Mouse (Mus musculus): Measurements from ENCODE around the gene Fcgrt.

Gene Fcgrt

DNA sequence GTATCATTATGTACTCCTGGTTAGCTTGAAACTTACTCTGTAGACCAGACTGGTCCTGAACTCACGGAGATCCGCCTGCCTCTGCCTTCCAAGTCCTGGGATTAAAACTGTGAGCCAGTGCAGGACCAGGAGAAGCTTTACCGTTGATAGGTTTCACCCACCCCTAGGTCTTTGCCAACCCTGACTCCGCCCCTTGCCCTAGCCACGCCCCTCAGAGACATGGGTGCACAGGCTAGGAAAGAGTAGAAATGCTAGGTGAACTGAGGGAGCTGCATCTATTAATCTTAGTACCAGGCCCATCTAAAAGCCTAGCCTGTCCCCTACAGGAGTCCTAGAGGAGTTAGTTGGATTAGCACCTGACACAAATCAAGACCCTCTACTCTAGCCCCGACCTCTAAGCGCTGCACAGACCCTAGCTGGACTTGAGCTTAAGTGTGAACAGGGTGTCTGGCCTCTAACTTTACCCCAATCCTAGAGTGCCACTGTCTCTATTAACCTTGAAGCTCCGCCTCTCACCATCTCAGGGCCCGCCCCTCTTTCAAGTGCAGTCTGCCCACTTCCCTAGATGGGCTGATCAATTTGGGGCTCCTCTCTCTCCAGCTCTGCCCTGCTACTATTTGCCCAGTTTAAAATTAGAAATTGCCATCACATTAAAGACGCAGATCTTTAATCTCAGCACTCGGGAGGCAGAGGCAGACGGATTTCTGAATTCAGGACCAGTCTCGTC is 13.2 kb downstream of the Fcgrt start:
- no peak for DNase-seq (ENCODE audit: extremely low read depth, insufficient read length, low spot score)

DNA sequence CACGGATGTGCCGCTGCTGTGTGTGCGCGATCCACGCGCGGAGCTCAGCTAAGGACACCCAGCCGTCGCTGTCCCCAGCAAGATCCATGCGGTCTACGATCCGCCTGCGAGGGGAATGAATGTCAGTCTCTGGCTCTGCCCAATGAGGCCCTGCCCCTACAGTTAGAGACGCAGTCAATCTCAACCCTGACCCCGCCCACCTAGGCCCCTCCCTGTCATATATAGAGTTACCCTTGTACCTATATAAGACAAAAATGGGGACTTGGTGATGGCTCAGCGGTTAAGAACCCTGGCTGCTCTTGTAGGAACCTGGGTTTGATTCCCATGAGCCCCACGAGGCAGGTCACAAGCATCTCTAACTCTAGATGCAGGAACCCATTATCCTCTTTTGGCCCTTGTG is 15.1 kb downstream of the Fcgrt start:
- DNase-seq (ENCODE audit: extremely low read depth, insufficient read length, low spot score) = no peak

DNA sequence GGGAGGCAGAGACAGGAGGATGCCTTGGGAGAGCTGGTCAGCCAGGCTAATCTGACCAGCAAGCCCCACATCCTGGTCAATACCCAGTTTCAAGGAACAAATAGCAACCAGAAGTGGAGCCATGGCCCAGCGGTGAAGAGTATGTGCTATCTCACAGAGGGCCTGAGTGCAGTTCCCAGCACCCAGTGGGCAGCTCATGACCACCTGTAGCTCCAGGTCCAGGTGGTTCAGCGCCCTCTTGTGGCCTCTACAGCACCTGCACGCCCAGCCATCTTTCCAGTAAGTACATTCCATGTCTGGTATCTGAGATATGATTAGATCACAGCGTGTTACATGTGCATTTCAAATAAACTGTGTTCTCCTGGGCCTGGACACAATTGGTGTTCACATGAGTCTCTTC is 17.6 kb downstream of the Fcgrt start:
- DNase-seq (ENCODE audit: extremely low read depth, insufficient read length, low spot score) = no peak

DNA sequence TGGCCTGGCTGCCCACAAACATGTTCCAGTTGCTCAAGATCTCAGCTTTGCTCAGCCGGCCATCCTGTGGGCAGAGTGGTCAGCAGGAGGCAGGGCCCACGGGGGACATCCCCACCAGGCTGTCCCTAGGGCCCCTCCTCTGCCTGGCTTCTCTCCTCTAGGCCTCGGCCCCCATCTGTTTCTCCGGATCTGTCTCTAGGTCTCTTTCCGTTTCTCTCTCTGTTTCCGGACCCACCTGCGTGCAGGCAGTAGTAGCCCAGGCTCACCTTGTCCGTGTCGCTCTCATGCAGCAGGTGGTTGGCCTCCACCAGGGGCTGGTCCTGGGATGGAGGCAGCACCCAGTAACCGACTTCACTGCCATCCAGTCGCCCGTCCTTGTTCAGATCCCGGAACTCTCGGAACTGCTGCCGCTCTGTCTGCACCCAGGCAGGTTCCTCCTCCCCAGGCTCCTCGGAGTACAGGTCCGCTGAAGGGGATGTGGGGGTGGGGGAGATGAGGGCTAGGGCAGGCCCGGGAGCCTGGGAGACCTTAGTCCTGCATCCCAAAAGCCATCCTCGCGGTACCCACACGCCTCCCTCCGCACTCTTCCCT is 20.3 kb downstream of the Fcgrt start:
- no peak for DNase-seq (ENCODE audit: extremely low read depth, insufficient read length, low spot score)

DNA sequence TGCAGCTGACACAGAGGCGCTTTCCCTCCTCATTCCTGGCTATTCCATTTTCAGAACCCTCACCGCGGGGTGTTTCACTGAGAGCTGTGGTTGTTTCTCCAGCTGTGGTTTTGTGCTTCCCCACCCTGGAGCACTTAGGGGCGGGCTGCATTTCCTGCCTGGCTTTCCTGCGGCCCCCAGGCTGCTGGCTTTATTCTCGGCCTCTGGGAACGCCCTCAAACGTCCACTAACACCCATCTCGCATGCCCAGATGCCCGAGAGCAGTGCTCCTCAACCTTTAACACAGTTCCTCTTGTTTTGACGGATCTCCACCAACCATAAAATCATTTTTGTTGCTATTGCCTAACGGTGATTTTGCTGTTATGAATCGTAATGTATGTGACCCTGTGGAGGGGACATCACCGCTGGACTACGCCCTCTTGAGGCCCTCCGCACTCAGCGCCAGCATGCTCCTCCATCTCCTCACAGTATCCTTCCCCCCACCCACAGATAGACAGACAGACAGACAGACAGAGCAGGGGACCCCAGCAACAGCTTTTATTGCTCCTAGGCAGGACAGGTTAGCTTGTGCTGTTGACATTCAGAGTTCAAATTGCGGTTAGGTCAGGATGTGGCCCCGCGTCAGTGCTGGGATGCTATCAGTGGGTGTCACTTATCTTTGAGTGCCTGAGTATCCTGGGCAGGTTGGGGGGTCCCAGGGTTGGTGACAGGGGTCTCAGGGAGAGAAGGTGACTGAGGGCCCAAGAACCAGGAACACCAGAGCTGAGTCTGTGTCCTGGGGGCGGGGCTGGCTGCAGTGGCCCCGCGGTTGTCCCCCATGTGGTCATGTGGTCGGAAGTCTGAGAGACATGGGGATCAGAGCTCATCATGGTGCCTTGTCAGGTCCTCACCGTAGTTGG is 21.0 kb downstream of the Fcgrt start:
- DNase-seq (ENCODE audit: extremely low read depth, insufficient read length, low spot score) = peak; percentile 41

GRCm38 (mm10) chr7:45081016-45081415 is 22.6 kb downstream of the Fcgrt start:
- peak; percentile 69 for DNase-seq (ENCODE audit: extremely low read depth, insufficient read length, low spot score)

DNA sequence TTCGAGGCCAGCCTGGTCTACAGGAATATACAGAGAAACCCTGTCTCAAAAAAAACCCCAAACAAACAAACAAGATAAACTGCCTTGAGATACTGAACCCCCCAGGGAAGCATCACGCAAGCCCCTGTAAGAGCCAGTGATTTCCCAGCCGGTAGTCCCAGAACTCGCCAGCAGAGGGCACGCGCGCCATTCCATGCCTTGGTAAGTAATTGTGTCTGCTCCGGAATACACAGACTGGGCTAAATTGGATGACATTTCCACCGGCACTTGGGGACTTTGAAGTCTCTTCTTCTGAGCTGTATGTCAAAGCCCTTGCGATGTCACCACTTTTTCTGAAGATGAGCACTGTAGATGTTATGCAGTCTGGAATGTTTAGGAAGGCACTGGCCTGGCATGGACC is 23.8 kb downstream of the Fcgrt start:
- peak; percentile 70 for DNase-seq (ENCODE audit: extremely low read depth, insufficient read length, low spot score)

DNA sequence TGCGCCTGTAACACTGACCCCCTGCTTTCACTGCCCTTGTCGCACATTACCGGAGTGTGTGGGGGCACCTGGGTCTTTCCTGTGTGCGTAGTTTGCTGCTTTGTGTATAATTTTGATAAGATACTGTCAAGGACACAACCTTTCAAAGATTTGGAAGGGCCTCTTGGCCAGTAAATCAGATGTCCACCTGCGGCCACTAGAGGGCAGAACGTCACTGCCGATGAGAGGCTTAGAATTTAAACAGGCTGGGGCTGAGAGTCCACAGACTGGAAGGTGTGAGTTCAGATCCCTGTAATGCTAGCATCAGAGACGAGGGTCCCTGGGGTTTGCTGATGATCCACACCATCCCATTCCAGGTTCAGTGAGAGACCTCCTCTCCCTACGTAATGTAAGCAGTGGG is 25.1 kb downstream of the Fcgrt start:
- DNase-seq (ENCODE audit: extremely low read depth, insufficient read length, low spot score) = no peak

- no peak for DNase-seq (ENCODE audit: extremely low read depth, insufficient read length, low spot score)
Measured at GRCm38 (mm10) chr7:45077829-45078228, 25.8 kb downstream of the Fcgrt start.

GRCm38 (mm10) chr7:45077322-45077721 is 26.3 kb downstream of the Fcgrt start:
- no peak for DNase-seq (ENCODE audit: extremely low read depth, insufficient read length, low spot score)

GRCm38 (mm10) chr7:45076501-45076900 is 27.1 kb downstream of the Fcgrt start:
- DNase-seq (ENCODE audit: extremely low read depth, insufficient read length, low spot score) = no peak

DNA sequence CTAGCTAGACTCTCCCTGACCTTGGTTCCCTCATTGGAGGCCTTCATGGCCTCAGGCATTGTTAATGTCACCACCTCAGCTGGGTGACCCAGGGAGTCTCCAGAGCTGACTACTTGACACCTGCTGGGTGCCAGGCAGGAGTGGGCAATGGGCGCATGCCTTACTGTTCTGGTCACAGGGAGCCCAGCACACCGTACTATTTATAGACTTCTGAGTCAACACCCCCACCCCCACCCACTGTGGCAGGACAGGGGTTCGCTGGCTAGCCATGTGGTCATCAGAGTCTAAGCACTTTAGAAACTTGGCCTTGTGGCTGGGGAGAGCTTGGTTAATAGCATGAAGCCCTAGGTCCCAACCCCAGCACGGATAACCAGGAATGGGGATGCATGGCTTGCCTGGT is 28.2 kb downstream of the Fcgrt start:
- DNase-seq (ENCODE audit: extremely low read depth, insufficient read length, low spot score) = peak; percentile 77

GRCm38 (mm10) chr7:45073949-45074348 is 29.7 kb downstream of the Fcgrt start:
- no peak for DNase-seq (ENCODE audit: extremely low read depth, insufficient read length, low spot score)

DNA sequence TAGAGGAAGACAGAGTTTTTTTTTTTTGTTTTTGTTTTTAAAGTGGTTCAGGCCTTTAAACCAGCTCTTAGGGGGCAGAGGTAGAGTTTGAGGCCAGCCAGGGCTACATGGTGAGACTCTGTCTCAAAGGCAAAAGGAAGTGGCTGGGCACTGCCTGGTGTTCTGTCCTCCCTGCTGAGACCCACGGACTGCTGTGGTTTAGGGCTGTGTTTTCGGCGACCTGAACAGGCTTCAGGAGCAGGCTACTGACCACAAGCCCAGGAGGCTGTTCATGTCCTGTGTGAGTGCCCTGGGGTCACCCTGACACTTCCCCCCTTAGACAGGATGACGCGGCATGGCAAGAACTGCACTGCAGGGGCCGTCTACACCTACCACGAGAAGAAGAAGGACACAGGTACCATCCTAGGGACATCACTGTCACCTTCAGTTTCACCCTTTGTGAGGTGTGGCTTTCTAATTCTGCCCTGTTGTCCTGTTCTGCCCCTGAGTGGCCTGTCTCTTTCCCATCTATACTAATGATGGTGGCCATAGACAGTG is 30.4 kb downstream of the Fcgrt start:
- no peak for DNase-seq (ENCODE audit: extremely low read depth, insufficient read length, low spot score)

DNA sequence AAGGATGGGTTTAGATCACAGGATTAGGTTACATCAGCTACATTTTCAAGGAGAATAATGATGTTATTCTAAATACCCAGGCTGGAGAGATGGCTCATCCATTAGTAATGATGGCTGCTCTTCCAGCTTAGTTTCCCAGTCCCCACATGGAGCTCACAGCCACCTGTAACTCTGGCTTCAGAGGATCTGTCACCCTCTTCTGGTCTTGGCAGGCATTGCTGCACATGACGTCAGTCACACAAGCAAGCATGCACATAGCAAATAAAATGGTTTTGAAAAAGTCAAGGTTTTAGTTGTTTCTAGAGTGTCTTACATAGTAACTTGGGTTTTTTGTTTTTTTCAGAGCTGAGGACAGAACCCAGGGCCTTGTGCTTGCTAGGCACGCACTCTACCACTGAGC is 31.4 kb downstream of the Fcgrt start:
- no peak for DNase-seq (ENCODE audit: extremely low read depth, insufficient read length, low spot score)

DNA sequence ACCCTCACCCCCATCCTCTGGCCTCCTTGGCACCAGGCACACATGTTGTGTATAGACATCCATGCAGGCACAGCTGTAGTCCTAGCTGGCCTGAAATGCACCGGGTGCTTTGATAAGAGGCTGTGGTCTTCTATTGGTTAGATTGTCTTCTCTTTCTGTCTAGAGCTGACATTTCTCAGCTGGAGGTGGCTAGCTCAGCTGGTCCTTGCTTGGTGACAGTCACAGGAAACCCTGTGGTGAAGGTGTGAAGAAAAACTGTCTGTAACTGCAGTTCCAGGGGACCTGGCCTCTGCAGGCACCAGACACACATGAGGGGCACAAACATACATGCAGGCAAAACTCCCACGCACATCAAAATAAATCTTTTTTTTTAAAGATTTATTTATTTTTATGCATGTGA is 34.0 kb downstream of the Fcgrt start:
- no peak for DNase-seq (ENCODE audit: extremely low read depth, insufficient read length, low spot score)

DNA sequence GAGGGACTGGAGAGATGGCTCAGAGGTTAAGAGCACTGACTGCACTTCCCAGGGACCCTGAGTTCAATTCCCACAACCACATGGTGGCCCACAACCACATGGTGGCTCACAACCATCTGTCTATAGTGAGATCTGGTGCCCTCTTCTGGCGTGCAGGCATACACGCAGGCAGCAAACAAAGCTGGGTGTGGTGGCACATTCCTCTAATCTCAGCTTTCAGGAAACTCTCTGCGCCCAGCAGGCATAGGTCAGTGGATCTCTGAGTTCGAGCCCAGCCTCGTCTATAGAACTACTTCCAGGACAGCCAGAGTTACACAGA is 35.7 kb downstream of the Fcgrt start:
- DNase-seq (ENCODE audit: extremely low read depth, insufficient read length, low spot score) = peak; percentile 68

- DNase-seq (ENCODE audit: extremely low read depth, insufficient read length, low spot score) = no peak
Measured at GRCm38 (mm10) chr7:45067190-45067999, 36.3 kb downstream of the Fcgrt start.

DNA sequence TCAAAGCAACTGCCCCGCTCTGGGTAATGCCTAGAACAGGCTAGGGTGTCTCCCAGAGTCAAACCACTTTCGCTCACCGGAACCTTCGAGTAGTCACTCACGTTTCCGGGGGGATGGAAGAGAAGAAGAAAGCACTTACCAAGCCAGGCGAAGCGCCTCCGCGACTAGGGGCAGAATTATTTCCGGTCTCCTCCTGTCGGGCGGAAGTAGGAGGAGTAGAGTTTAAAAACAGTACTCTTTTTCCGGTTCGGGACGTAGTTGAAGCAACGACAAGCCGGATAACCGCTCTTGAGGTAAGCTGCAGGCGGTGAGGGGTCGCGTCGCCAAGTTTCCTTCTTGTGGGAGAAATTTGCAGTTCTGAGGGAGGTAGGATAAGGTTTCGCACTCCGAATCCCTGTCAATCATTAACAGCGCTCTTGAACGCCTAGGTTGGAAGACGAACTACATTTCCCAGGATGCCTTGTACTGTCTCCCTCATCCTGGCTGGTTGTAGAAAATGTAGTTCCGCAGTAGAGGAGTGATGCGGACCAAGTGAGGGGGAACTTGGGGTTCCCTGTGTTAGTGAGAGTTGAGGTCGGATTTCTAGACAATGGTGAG is 41.3 kb downstream of the Fcgrt start, which contains the start of the genes Nosip and Prrg2:
Nosip (plus strand) TSS at position 191 of the 597 bp plus-strand sequence.
Prrg2 (minus strand) TSS at position 439 of the 597 bp plus-strand sequence.
- peak; percentile 86 for DNase-seq (ENCODE audit: extremely low read depth, insufficient read length, low spot score)

GRCm38 (mm10) chr7:45061532-45062075 is 42.0 kb downstream of the Fcgrt start:
- no peak for DNase-seq (ENCODE audit: extremely low read depth, insufficient read length, low spot score)
